Mouse (Mus musculus) MEL (cell line): ENCODE results near the gene Tmem30a.

Source experiments
- CHD2 ChIP-seq: IDR thresholded peaks from 2 replicates; pipeline ENCODE4 v1.6.1; 2011; ENCODE audit warnings: low read length, improper control_type of control experiment
- CTCF ChIP-seq, 3 experiments: IDR thresholded peaks in 2 of 3; conservative IDR thresholded peaks in 1 of 3; 2 replicates each; pipeline ENCODE4 v1.5.1; 2011 to 2012; ENCODE audit warnings: low read length in 3 of 3, low read depth in 2 of 3, mild to moderate bottlenecking in 2 of 3, improper control_type of control experiment in 1 of 3, inconsistent platforms in 1 of 3, mixed read lengths in 1 of 3, moderate library complexity in 1 of 3; ENCODE audit not compliant: control insufficient read depth in 1 of 3, insufficient read depth in 1 of 3, poor library complexity in 1 of 3, severe bottlenecking in 1 of 3
- GATA1 ChIP-seq: IDR thresholded peaks from 2 replicates; pipeline ENCODE4 v1.6.1; 2011; ENCODE audit warnings: low read depth, low read length, improper control_type of control experiment
- NELFE ChIP-seq: IDR thresholded peaks from 2 replicates; pipeline ENCODE4 v1.6.1; 2011; ENCODE audit warnings: low read depth, low read length, improper control_type of control experiment
- NRF1 ChIP-seq: IDR thresholded peaks from 2 replicates; pipeline ENCODE4 v1.6.1; 2014; ENCODE audit warnings: low read depth, mild to moderate bottlenecking, inconsistent platforms, low read length, improper control_type of control experiment, moderate library complexity; ENCODE audit not compliant: poor library complexity, insufficient read depth, severe bottlenecking
- POLR2A ChIP-seq, 2 experiments: IDR thresholded peaks; 2 replicates each; pipeline ENCODE4 v1.6.1; 2011 to 2012; ENCODE audit warnings: low read length in 2 of 2, mild to moderate bottlenecking in 2 of 2, control low read depth in 1 of 2, improper control_type of control experiment in 1 of 2, low read depth in 1 of 2, moderate library complexity in 1 of 2; ENCODE audit not compliant: control insufficient read depth in 1 of 2, insufficient read depth in 1 of 2, poor library complexity in 1 of 2
- RCOR1 ChIP-seq: IDR thresholded peaks from 2 replicates; pipeline ENCODE4 v1.6.1; 2012; ENCODE audit warnings: low read depth, mild to moderate bottlenecking, inconsistent platforms, low read length, improper control_type of control experiment
- SMC3 ChIP-seq: IDR thresholded peaks from 2 replicates; pipeline ENCODE4 v1.6.1; 2011; ENCODE audit warnings: low read depth, low read length, improper control_type of control experiment
- UBTF ChIP-seq: IDR thresholded peaks from 2 replicates; pipeline ENCODE4 v1.6.1; 2012; ENCODE audit warnings: low read depth, mild to moderate bottlenecking, inconsistent platforms, low read length, improper control_type of control experiment, moderate library complexity, borderline replicate concordance; ENCODE audit not compliant: insufficient read depth
- USF2 ChIP-seq, 2 experiments: IDR thresholded peaks; 2 replicates each; pipeline ENCODE4 v1.6.1; 2011 to 2012; ENCODE audit warnings: improper control_type of control experiment in 2 of 2, low read length in 2 of 2, borderline replicate concordance in 1 of 2, inconsistent platforms in 1 of 2, low read depth in 1 of 2, mild to moderate bottlenecking in 1 of 2; ENCODE audit not compliant: insufficient read depth in 1 of 2

- TF ChIP-seq NRF1 (no peak), CTCF (IDR thresholded peaks at IDR 0.05 in 2 of 3, conservative IDR thresholded peaks at IDR 0.05 in 1 of 3; ENCODE audit: control insufficient read depth in 1 of 3, insufficient read depth in 1 of 3, low read depth in 2 of 3, low read length in 3 of 3, poor library complexity in 1 of 3, severe bottlenecking in 1 of 3) (no peak), UBTF (no peak), POLR2A (IDR thresholded peaks at IDR 0.05; ENCODE audit: control insufficient read depth in 1 of 2, insufficient read depth in 1 of 2, low read depth in 1 of 2, low read length in 2 of 2, poor library complexity in 1 of 2) (no peak), USF2 (IDR thresholded peaks at IDR 0.05; ENCODE audit: borderline replicate concordance in 1 of 2, insufficient read depth in 1 of 2, low read depth in 1 of 2, low read length in 2 of 2) (no peak), CHD2 (no peak), RCOR1 (no peak), NELFE (no peak), GATA1 (no peak), SMC3 (no peak)
Observed at GRCm38 (mm10) chr9:79823438-79823837, 30.1 kb upstream of the Tmem30a start.
